Mouse (Mus musculus) Patski (cell line): ENCODE measurements at regions not wholly inside any gene's neighbourhood (a gene's known extent, or its start where the extent isn't known, plus 50 kb on each side); places are given as distances from the start of the nearest gene placed in this dataset.

Experiments
- ATAC-seq: fragments of 100-300 bp; one replicate; pipeline ENCODE4 v1.8.0; 2021
- CTCF ChIA-PET: fragments of 350-600 bp; sonication (Branson Sonifier 250); formaldehyde crosslinking; loops from one replicate; lab custom pipeline; 2022; ENCODE audit warnings: inconsistent platforms; lab: Charles Lee
- POLR2A ChIA-PET: fragments of 350-600 bp; sonication (Branson Sonifier 250); formaldehyde crosslinking; loops from one replicate; lab custom pipeline; 2022; ENCODE audit warnings: antibody characterized with exemption, inconsistent platforms; lab: Charles Lee
- DNase-seq: peaks from one replicate; pipeline ENCODE4 v3.0.0-alpha.2; 2011; ENCODE audit warnings: low read depth, low spot score
- H3K27me3 ChIP-seq: fragments of 371-371 bp; one replicate; pipeline ENCODE4 v1.5.1; 2021
- CTCF ChIP-seq: fragments of 100-300 bp; IDR thresholded peaks from one replicate; pipeline ENCODE4 v1.5.1; 2021
- in situ Hi-C: fragments of 300-500 bp; cut with MboI; formaldehyde crosslinking; loops from 3 replicates; pipeline ENCODE4 v1.11.1; 2018; ENCODE audit warnings: low pct_unique_long_range_greater_than_20kb, mixed read lengths

GRCm38 (mm10) chr5:80484676-80485075 is 535.3 kb upstream of the Adgrl3 start:
- in situ Hi-C loops: no loop called here
- TF ChIP-seq CTCF: no peak
- POLR2A ChIA-PET: no interaction called here
- DNase-seq: no peak
- no peaks in the 10 kb centered on the region for H3K27me3 ChIP-seq
- ATAC-seq: no peak
- CTCF ChIA-PET: no interaction called here

- in situ Hi-C loops: no loop called here
- CTCF ChIA-PET: no interaction called here
- DNase-seq (no peak), ATAC-seq (no peak)
- TF ChIP-seq CTCF: no peak
- POLR2A ChIA-PET: no interaction called here
- H3K27me3 ChIP-seq: no peaks in the 10 kb centered on the region
Observed at GRCm38 (mm10) chr5:80488332-80488731, 531.6 kb upstream of the Adgrl3 start.

GRCm38 (mm10) chr5:80508672-80509071 is 511.3 kb upstream of the Adgrl3 start:
- ATAC-seq (no peak), DNase-seq (no peak)
- ChIA-PET POLR2A (no interaction called here), CTCF (no interaction called here)
- H3K27me3 ChIP-seq: no peaks in the 10 kb centered on the region
- TF ChIP-seq CTCF: peak; percentile 39
- in situ Hi-C loops: no loop called here

GRCm38 (mm10) chr5:80539997-80540396 is 479.9 kb upstream of the Adgrl3 start:
- ATAC-seq (no peak), DNase-seq (no peak)
- no peaks in the 10 kb centered on the region for H3K27me3 ChIP-seq
- CTCF ChIA-PET: no interaction called here
- POLR2A ChIA-PET: no interaction called here
- TF ChIP-seq CTCF: no peak
- in situ Hi-C loops: no loop called here

GRCm38 (mm10) chr5:80551673-80552072 is 468.3 kb upstream of the Adgrl3 start:
- no peaks in the 10 kb centered on the region for H3K27me3 ChIP-seq
- in situ Hi-C loops: no loop called here
- ChIA-PET CTCF (no interaction called here), POLR2A (no interaction called here)
- DNase-seq: no peak
- no peak for ATAC-seq
- no peak for TF ChIP-seq CTCF

GRCm38 (mm10) chr5:80578741-80579140 is 441.2 kb upstream of the Adgrl3 start:
- TF ChIP-seq CTCF: no peak
- no peak for DNase-seq
- CTCF ChIA-PET: no interaction called here
- in situ Hi-C loops: no loop called here
- ATAC-seq: no peak
- POLR2A ChIA-PET: no interaction called here
- H3K27me3 ChIP-seq: peaks cover 11% of the 10 kb centered on the region

- no peak for ATAC-seq
- TF ChIP-seq CTCF: no peak
- ChIA-PET POLR2A (no interaction called here), CTCF (no interaction called here)
- no peak for DNase-seq
- in situ Hi-C loops: no loop called here
- H3K27me3 ChIP-seq: no peaks in the 10 kb centered on the region
Observed at GRCm38 (mm10) chr5:80611571-80611970, 408.4 kb upstream of the Adgrl3 start.

GRCm38 (mm10) chr5:80627225-80627624 is 392.7 kb upstream of the Adgrl3 start:
- no peak for ATAC-seq
- no peak for TF ChIP-seq CTCF
- no peak for DNase-seq
- no peaks in the 10 kb centered on the region for H3K27me3 ChIP-seq
- CTCF ChIA-PET: no interaction called here
- in situ Hi-C loops: no loop called here
- POLR2A ChIA-PET: no interaction called here

- CTCF ChIA-PET: no interaction called here
- ATAC-seq (no peak), DNase-seq (no peak)
- TF ChIP-seq CTCF: no peak
- POLR2A ChIA-PET: no interaction called here
- peaks cover 6% of the 10 kb centered on the region for H3K27me3 ChIP-seq
- in situ Hi-C loops: no loop called here
Observed at GRCm38 (mm10) chr5:80659043-80659442, 360.9 kb upstream of the Adgrl3 start.

- in situ Hi-C loops: no loop called here
- DNase-seq (no peak), ATAC-seq (no peak)
- CTCF ChIA-PET: interaction anchor here (1.4 kb wide), 1 partner anchor 9 kb away, joined by 3 read pairs; no protein-coding TSS in a partner anchor
- no peak for TF ChIP-seq CTCF
- POLR2A ChIA-PET: no interaction called here
- H3K27me3 ChIP-seq: peaks cover 2% of the 10 kb centered on the region
Observed at GRCm38 (mm10) chr5:80659530-80659929, 360.4 kb upstream of the Adgrl3 start.

- ATAC-seq (no peak), DNase-seq (no peak)
- in situ Hi-C loops: no loop called here
- POLR2A ChIA-PET: no interaction called here
- TF ChIP-seq CTCF: no peak
- H3K27me3 ChIP-seq: no peaks in the 10 kb centered on the region
- CTCF ChIA-PET: no interaction called here
Observed at GRCm38 (mm10) chr5:80670258-80670947, 349.5 kb upstream of the Adgrl3 start.

GRCm38 (mm10) chr5:80683431-80683830 is 336.5 kb upstream of the Adgrl3 start:
- no peak for TF ChIP-seq CTCF
- CTCF ChIA-PET: no interaction called here
- ATAC-seq (no peak), DNase-seq (no peak)
- H3K27me3 ChIP-seq: no peaks in the 10 kb centered on the region
- POLR2A ChIA-PET: no interaction called here
- in situ Hi-C loops: no loop called here
